Mouse (Mus musculus): ENCODE measurements at regions not wholly inside any gene's neighbourhood (a gene's known extent, or its start where the extent isn't known, plus 50 kb on each side); places are given as distances from the start of the nearest gene placed in this dataset.

DNA sequence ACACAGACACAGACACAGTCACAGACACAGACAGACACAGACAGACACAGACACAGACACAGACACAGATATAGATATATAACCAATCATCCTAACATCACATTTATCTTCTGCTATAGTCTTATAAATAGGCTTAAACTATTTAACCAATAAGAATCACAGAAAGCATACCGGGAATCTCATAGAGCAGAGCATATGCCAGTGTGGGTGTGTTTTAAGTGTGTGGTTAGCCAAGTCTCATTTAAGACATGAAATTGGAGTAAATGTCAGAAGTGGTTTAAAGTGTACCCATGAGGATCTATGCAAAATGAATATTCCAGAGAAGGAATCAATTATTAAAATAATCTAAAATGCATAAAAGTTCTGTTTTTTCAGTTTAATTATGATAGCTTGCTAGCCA is 99.2 kb upstream of the Adamts5 start:
- no peak for TF ChIP-seq CTCF (IDR thresholded peaks at IDR 0.05; ENCODE audit: low read depth)
- no peak for TF ChIP-seq EP300 (IDR thresholded peaks at IDR 0.05; ENCODE audit: low read depth)

Data from liver, postnatal 0 days (tissue).